Mouse (Mus musculus) hindbrain, embryonic 11.5 days (tissue): ENCODE data around the gene Stx8. TPM values are rescaled to one million over a fixed set of nuclear protein-coding genes. Genes with fewer than 3 reads are reported as not detected.

ENCODE experiments used
- ATAC-seq: fragments of 200-750 bp; cut with Nextera tagmentation; 2 replicates; pipeline ENCODE4 v1.8.0; 2017; ENCODE audit warnings: mild to moderate bottlenecking, moderate TSS enrichment, moderate library complexity; ENCODE audit not compliant: low FRiP score
- DNase-seq: peaks from one replicate; pipeline ENCODE4 v3.0.0-alpha.2; 2015; ENCODE audit warnings: low spot score
- H3K27ac ChIP-seq: fragments of 300-500 bp; sonication (generic); 2 replicates; pipeline ENCODE4 v1.5.1; 2014; ENCODE audit warnings: mild to moderate bottlenecking, low read depth, low read length
- H3K27me3 ChIP-seq: fragments of 300-500 bp; sonication (generic); 2 replicates; pipeline ENCODE4 v1.6.1; 2014; ENCODE audit warnings: mild to moderate bottlenecking, low read length, moderate library complexity, mixed read lengths; ENCODE audit not compliant: control insufficient read depth, insufficient read depth
- H3K36me3 ChIP-seq: fragments of 300-500 bp; sonication (generic); 2 replicates; pipeline ENCODE4 v1.6.1; 2014; ENCODE audit warnings: mild to moderate bottlenecking, low read length, moderate library complexity, mixed read lengths; ENCODE audit not compliant: control insufficient read depth, insufficient read depth
- H3K4me1 ChIP-seq: fragments of 300-500 bp; sonication (generic); replicated peaks from 2 replicates; pipeline ENCODE4 v1.6.1; 2014; ENCODE audit warnings: low read length, mixed read lengths; ENCODE audit not compliant: control insufficient read depth, insufficient read depth
- H3K4me2 ChIP-seq: fragments of 300-500 bp; sonication (generic); replicated peaks from 2 replicates; pipeline ENCODE4 v1.6.1; 2014; ENCODE audit warnings: mild to moderate bottlenecking, low read depth, low read length
- H3K4me3 ChIP-seq: fragments of 300-500 bp; sonication (generic); 2 replicates; pipeline ENCODE4 v1.5.1; 2014; ENCODE audit warnings: low read depth, low read length
- H3K9ac ChIP-seq: fragments of 300-500 bp; sonication (generic); 2 replicates; pipeline ENCODE4 v1.6.1; 2014; ENCODE audit warnings: low read depth, low read length
- H3K9me3 ChIP-seq: fragments of 300-500 bp; sonication (generic); 2 replicates; pipeline ENCODE4 v1.6.1; 2016; ENCODE audit warnings: low read length; ENCODE audit not compliant: control insufficient read depth
- WGBS: fragments of 180-500 bp; shearing (Covaris S2); extraction: QIAGEN DNeasy Blood & Tissue Kit; methylation state at CpG from one replicate; pipeline ENCODE4 v1.1.7; 2014; 5-methylcytosine and 5-hydroxymethylcytosine counted together
- polyA plus RNA-seq: library from polyadenylated mRNA; unstranded; fragments of >200 nt; fragmentation: Nextera tagmentation; extraction: Ambion mirVana; gene quantifications from 2 replicates; pipeline ENCODE4 v1.2.1, GENCODE M21; 2014

The Stx8 gene
- polyA plus RNA-seq, 1 experiment from 2014 or later: 63.0 TPM

GRCm38 (mm10) chr11:68035303-68035891 lies 69.4 kb downstream of the Stx8 start:
- H3K27ac ChIP-seq: no peak overlapping the region
- ATAC-seq (no peak), DNase-seq (no peak)
- no peaks in the 10 kb centered on the region for H3K36me3 ChIP-seq
- no peaks in the 10 kb centered on the region for H3K4me1 ChIP-seq
- H3K27me3 ChIP-seq: no peaks in the 10 kb centered on the region
- WGBS: 82% methylated on average over 4 of the region's 4 CpGs
- no peak overlapping the region for H3K4me3 ChIP-seq
- no peak overlapping the region for H3K9ac ChIP-seq
- H3K4me2 ChIP-seq: no peak overlapping the region
- no peaks in the 10 kb centered on the region for H3K9me3 ChIP-seq

GRCm38 (mm10) chr11:68036133-68036959 lies 70.4 kb downstream of the Stx8 start:
- no peak overlapping the region for H3K4me3 ChIP-seq
- no peak overlapping the region for H3K9ac ChIP-seq
- no peak overlapping the region for H3K27ac ChIP-seq
- H3K4me2 ChIP-seq: no peak overlapping the region
- ATAC-seq (no peak), DNase-seq (no peak)
- H3K9me3 ChIP-seq: no peaks in the 10 kb centered on the region
- 68% methylated on average over 20 of the region's 20 CpGs for WGBS
- no peaks in the 10 kb centered on the region for H3K27me3 ChIP-seq
- no peaks in the 10 kb centered on the region for H3K36me3 ChIP-seq
- H3K4me1 ChIP-seq: no peaks in the 10 kb centered on the region

GRCm38 (mm10) chr11:68037093-68037492 lies 71.1 kb downstream of the Stx8 start:
- WGBS: 77% methylated on average over 9 of the region's 9 CpGs
- H3K36me3 ChIP-seq: no peaks in the 10 kb centered on the region
- no peak overlapping the region for H3K27ac ChIP-seq
- H3K4me3 ChIP-seq: no peak overlapping the region
- no peak overlapping the region for H3K4me2 ChIP-seq
- no peak overlapping the region for H3K9ac ChIP-seq
- H3K9me3 ChIP-seq: no peaks in the 10 kb centered on the region
- H3K27me3 ChIP-seq: no peaks in the 10 kb centered on the region
- no peaks in the 10 kb centered on the region for H3K4me1 ChIP-seq
- no peak for DNase-seq
- no peak for ATAC-seq

- no peak for DNase-seq
- no peaks in the 10 kb centered on the region for H3K4me1 ChIP-seq
- no peaks in the 10 kb centered on the region for H3K36me3 ChIP-seq
- no peak overlapping the region for H3K4me3 ChIP-seq
- no peak overlapping the region for H3K4me2 ChIP-seq
- ATAC-seq: no peak
- no peak overlapping the region for H3K9ac ChIP-seq
- no peaks in the 10 kb centered on the region for H3K27me3 ChIP-seq
- 78% methylated on average over 2 of the region's 2 CpGs for WGBS
- H3K27ac ChIP-seq: no peak overlapping the region
- H3K9me3 ChIP-seq: no peaks in the 10 kb centered on the region
These were observed 72.1 kb downstream of the Stx8 start for GRCm38 (mm10) chr11:68038101-68038500.

GRCm38 (mm10) chr11:68044181-68044580 lies 78.2 kb downstream of the Stx8 start:
- Histone ChIP-seq H3K36me3 (no peaks in the 10 kb centered on the region), H3K4me3 (no peak overlapping the region), H3K4me1 (peaks cover 9% of the 10 kb centered on the region; the same call in 1 of the 2 replicates), H3K9ac (no peak overlapping the region), H3K9me3 (no peaks in the 10 kb centered on the region), H3K4me2 (no peak overlapping the region), H3K27me3 (no peaks in the 10 kb centered on the region), H3K27ac (0 out of 2 replicates have a peak overlapping the region, but pooled peaks have one; percentile 27)
- WGBS: 11% methylated on average over 11 of the region's 11 CpGs
- peak; percentile 51 for DNase-seq
- no peak for ATAC-seq

GRCm38 (mm10) chr11:68046916-68047315 lies 80.9 kb downstream of the Stx8 start:
- ATAC-seq: no peak

GRCm38 (mm10) chr11:68049261-68050165 lies 83.5 kb downstream of the Stx8 start:
- no peak overlapping the region for H3K4me3 ChIP-seq
- H3K36me3 ChIP-seq: no peaks in the 10 kb centered on the region
- H3K27me3 ChIP-seq: no peaks in the 10 kb centered on the region
- H3K9ac ChIP-seq: no peak overlapping the region
- no peak for ATAC-seq
- no peak for DNase-seq
- H3K9me3 ChIP-seq: no peaks in the 10 kb centered on the region
- peak overlapping the region; percentile 51 for H3K27ac ChIP-seq
- WGBS: 61% methylated on average over 17 of the region's 17 CpGs
- H3K4me2 ChIP-seq: no peak overlapping the region
- H3K4me1 ChIP-seq: peaks cover 5% of the 10 kb centered on the region

More at GRCm38 (mm10) chr11:68046916-68047315, 80.9 kb downstream of the Stx8 start:
- Histone ChIP-seq H3K9ac (no peak overlapping the region), H3K9me3 (no peaks in the 10 kb centered on the region), H3K4me1 (peaks cover 13% of the 10 kb centered on the region), H3K27ac (no peak overlapping the region), H3K36me3 (no peaks in the 10 kb centered on the region), H3K4me3 (no peak overlapping the region), H3K27me3 (no peaks in the 10 kb centered on the region), H3K4me2 (no peak overlapping the region)
- whole genome bisulfite sequencing: 46% methylated on average over 3 of the region's 3 CpGs
- DNase-seq: no peak

- Histone ChIP-seq H3K4me3 (no peak overlapping the region), H3K9me3 (no peaks in the 10 kb centered on the region), H3K4me1 (peaks cover 4% of the 10 kb centered on the region), H3K36me3 (no peaks in the 10 kb centered on the region), H3K9ac (no peak overlapping the region), H3K27ac (0 out of 2 replicates have a peak overlapping the region, but pooled peaks have one; percentile 39), H3K4me2 (no peak overlapping the region), H3K27me3 (no peaks in the 10 kb centered on the region)
- DNase-seq (peak; percentile 43), ATAC-seq (no peak)
- 25% methylated on average over 12 of the region's 12 CpGs for WGBS
These were observed 84.7 kb downstream of the Stx8 start for GRCm38 (mm10) chr11:68050725-68051124.
